Mouse (Mus musculus): ENCODE results near the gene Kif7.

GRCm38 (mm10) chr7:79659578-79660290 is 55.8 kb downstream of the Kif7 start, which contains the start of gene Ticrr:
- TF ChIP-seq CTCF (IDR thresholded peaks at IDR 0.05; ENCODE audit: extremely low read depth, insufficient read length, insufficient replicate concordance, low read depth, low read length) (no peak), POLR2A (IDR thresholded peaks at IDR 0.05; ENCODE audit: low read depth, low read length) (no peak)

Measured in small intestine, adult 2 months (tissue).